Mouse (Mus musculus) limb, embryonic 15.5 days (tissue): ENCODE data around the gene 4930512M02Rik. TPM values are rescaled to one million over a fixed set of nuclear protein-coding genes. Genes with fewer than 3 reads are reported as not detected.
"Not testable (repeated sequence)": the region's sequence is repeated elsewhere in the genome, so short reads cannot be mapped to it uniquely, and the experiment has no call there.

Experiments
- ATAC-seq: fragments of 200-750 bp; cut with Nextera tagmentation; 2 replicates; pipeline ENCODE4 v1.8.0; 2017; ENCODE audit warnings: low read depth, moderate TSS enrichment; ENCODE audit not compliant: insufficient number of reproducible peaks, low FRiP score, low TSS enrichment
- H3K27ac ChIP-seq: fragments of 300-500 bp; sonication (generic); 2 replicates; pipeline ENCODE4 v1.5.1; 2015; ENCODE audit warnings: moderate library complexity, mild to moderate bottlenecking, inconsistent platforms
- H3K27me3 ChIP-seq: fragments of 300-500 bp; sonication (generic); 2 replicates; pipeline ENCODE4 v1.6.1; 2015; ENCODE audit warnings: inconsistent platforms
- H3K36me3 ChIP-seq: fragments of 300-500 bp; sonication (generic); 2 replicates; pipeline ENCODE4 v1.6.1; 2015; ENCODE audit warnings: inconsistent platforms
- H3K4me1 ChIP-seq: fragments of 300-500 bp; sonication (generic); 2 replicates; pipeline ENCODE4 v1.6.1; 2015; ENCODE audit warnings: inconsistent platforms
- H3K4me2 ChIP-seq: fragments of 300-500 bp; sonication (generic); 2 replicates; pipeline ENCODE4 v1.6.1; 2015; ENCODE audit warnings: mild to moderate bottlenecking, inconsistent platforms
- H3K4me3 ChIP-seq: fragments of 300-500 bp; sonication (generic); 2 replicates; pipeline ENCODE4 v1.5.1; 2015; ENCODE audit warnings: mild to moderate bottlenecking, inconsistent platforms
- H3K9ac ChIP-seq: fragments of 300-500 bp; sonication (generic); 2 replicates; pipeline ENCODE4 v1.6.1; 2015; ENCODE audit warnings: inconsistent platforms
- H3K9me3 ChIP-seq: fragments of 300-500 bp; sonication (generic); 2 replicates; pipeline ENCODE4 v1.6.1; 2016; ENCODE audit warnings: inconsistent platforms
- WGBS: fragments of 180-500 bp; shearing (Covaris S2); methylation state at CpG from one replicate; pipeline ENCODE4 v1.1.7; 2015; 5-methylcytosine and 5-hydroxymethylcytosine counted together
- polyA plus RNA-seq: library from polyadenylated mRNA; unstranded; fragments of >200 nt; fragmentation: Nextera tagmentation; extraction: Ambion mirVana; gene quantifications from 2 replicates; pipeline ENCODE4 v1.2.1, GENCODE M21; 2015

4930512M02Rik gene
- polyA plus RNA-seq, result not detected in 2 replicates

- H3K9me3 ChIP-seq, H3K4me2 ChIP-seq, H3K4me1 ChIP-seq, ATAC-seq, H3K27me3 ChIP-seq, H3K4me3 ChIP-seq, H3K36me3 ChIP-seq, H3K9ac ChIP-seq, H3K27ac ChIP-seq: not testable (repeated sequence)
- WGBS, result 83% methylated on average over 3 of the region's 4 CpGs
These were observed at the start of gene 4930512M02Rik for GRCm38 (mm10) chr11:11627735-11628134. TSS of gene 4930512M02Rik (minus strand) at chr11:11627835.

- Histone ChIP-seq H3K36me3 (no peaks in the 10 kb centered on the region), H3K4me2 (no peak overlapping the region), H3K9ac (no peak overlapping the region), H3K27me3 (peaks cover 7% of the 10 kb centered on the region; the same call in 1 of the 2 replicates), H3K4me1 (no peaks in the 10 kb centered on the region), H3K27ac (no peak overlapping the region), H3K4me3 (no peak overlapping the region), H3K9me3 (no peaks in the 10 kb centered on the region)
- WGBS, result 82% methylated on average over 7 of the region's 7 CpGs
- no peak for ATAC-seq
These were observed 49.5 kb upstream of the 4930512M02Rik start for GRCm38 (mm10) chr11:11677165-11677564.

DNA sequence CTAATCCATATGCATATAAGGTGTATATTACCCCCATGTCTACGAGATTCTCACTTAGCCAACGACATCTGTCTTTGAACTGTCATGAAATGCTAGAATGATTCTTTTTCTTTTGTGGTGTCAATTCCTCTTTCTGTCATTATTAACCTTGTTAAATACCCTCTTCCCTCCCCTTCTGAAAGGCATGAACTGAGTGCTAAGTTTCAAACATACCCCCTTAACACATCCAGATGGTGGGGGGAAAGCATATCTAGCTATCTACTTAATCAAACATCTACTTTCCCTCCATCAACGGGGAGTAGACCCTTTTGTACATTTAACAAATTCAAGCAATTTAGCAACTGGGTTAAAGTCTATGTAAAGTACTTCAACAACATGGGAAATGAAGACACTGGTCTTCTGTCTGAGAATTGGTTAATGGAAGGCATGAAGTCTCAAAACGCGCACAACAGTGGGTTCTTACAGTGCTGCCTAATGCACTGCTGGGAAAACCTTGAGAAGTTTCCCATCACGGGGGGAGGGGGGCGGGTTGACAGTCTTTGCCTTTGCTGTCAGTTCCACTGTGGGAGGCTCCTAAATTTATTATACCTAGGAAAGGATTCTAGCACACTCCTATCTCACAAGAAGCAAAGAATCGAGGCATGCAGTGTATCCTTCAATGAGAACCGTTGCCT lies 48.6 kb upstream of the 4930512M02Rik start:
- 83% methylated on average over 9 of the region's 9 CpGs for WGBS
- H3K4me3 ChIP-seq, result no peak overlapping the region
- no peak overlapping the region for H3K27ac ChIP-seq
- H3K27me3 ChIP-seq, result no peaks in the 10 kb centered on the region
- no peak overlapping the region for H3K4me2 ChIP-seq
- H3K36me3 ChIP-seq, result no peaks in the 10 kb centered on the region
- no peak for ATAC-seq
- H3K9ac ChIP-seq, result no peak overlapping the region
- no peaks in the 10 kb centered on the region for H3K4me1 ChIP-seq
- H3K9me3 ChIP-seq, result no peaks in the 10 kb centered on the region

DNA sequence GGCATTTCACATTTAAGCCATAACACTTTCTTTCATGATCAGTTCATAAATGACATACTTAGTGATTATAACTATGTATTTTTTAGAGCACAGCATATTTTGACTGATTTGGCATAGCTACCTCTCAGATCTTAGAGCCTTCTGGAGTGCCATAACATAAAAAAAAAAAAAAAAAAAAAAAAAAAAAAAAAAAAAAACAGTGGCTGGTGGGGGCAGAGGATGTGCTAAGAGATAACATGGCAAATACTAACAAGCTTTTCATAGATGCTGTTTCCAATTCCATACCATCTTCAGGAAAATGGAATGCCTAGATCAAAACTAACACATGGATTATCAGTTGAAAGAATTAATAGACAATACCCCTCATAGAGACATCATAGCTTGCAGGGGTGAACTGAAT lies 47.4 kb upstream of the 4930512M02Rik start:
- Histone ChIP-seq H3K27me3 (no peaks in the 10 kb centered on the region), H3K9ac (no peak overlapping the region), H3K36me3 (no peaks in the 10 kb centered on the region), H3K4me3 (no peak overlapping the region), H3K27ac (no peak overlapping the region), H3K4me2 (no peak overlapping the region), H3K9me3 (no peaks in the 10 kb centered on the region), H3K4me1 (no peaks in the 10 kb centered on the region)
- ATAC-seq, result no peak

DNA sequence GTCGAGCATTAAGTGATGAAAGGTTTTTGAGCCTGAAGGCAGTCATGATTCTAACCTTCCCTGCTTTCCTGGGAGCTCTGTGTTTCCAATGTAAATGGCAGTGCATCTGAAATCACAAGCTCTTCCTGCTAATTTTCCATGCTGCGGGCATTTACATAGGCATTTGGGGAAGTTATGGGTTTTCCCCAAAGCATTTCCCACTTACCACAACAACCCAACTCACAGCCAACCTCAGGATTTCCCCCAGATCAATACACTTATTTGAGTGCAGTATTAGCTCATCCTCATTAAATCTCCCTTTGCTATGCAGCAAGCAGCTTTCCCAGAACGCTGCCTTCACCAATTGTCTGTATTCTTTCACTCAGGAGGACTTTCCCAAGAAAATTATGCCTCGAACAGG lies 45.3 kb upstream of the 4930512M02Rik start:
- H3K4me3 ChIP-seq, result no peak overlapping the region
- 68% methylated on average over 4 of the region's 4 CpGs for WGBS
- no peak overlapping the region for H3K4me2 ChIP-seq
- no peaks in the 10 kb centered on the region for H3K36me3 ChIP-seq
- no peak for ATAC-seq
- no peaks in the 10 kb centered on the region for H3K27me3 ChIP-seq
- H3K4me1 ChIP-seq, result no peaks in the 10 kb centered on the region
- no peaks in the 10 kb centered on the region for H3K9me3 ChIP-seq
- H3K9ac ChIP-seq, result no peak overlapping the region
- H3K27ac ChIP-seq, result no peak overlapping the region

DNA sequence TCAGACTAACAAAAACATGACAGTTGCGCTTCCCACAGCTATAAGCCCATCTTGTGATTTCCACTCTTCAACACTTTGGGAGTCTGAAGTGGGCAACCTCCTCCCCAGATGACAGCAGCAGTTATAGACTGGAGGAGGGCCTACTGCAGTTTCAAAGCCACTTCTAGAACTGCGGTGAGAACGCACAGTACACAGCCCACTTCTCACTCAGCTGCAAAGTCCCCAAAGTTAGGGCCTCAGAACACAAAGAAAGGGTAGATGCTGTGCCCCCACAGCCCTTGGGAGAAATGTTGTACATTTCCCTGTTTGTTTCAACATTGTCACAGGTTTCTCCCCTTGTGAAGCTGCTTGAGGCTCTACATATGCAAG lies 40.3 kb upstream of the 4930512M02Rik start:
- H3K27ac ChIP-seq, result no peak overlapping the region
- H3K27me3 ChIP-seq, result no peaks in the 10 kb centered on the region
- WGBS, result 95% methylated on average over 3 of the region's 3 CpGs
- H3K4me3 ChIP-seq, result no peak overlapping the region
- H3K9me3 ChIP-seq, result no peaks in the 10 kb centered on the region
- H3K9ac ChIP-seq, result no peak overlapping the region
- no peaks in the 10 kb centered on the region for H3K36me3 ChIP-seq
- no peak overlapping the region for H3K4me2 ChIP-seq
- H3K4me1 ChIP-seq, result no peaks in the 10 kb centered on the region
- no peak for ATAC-seq

DNA sequence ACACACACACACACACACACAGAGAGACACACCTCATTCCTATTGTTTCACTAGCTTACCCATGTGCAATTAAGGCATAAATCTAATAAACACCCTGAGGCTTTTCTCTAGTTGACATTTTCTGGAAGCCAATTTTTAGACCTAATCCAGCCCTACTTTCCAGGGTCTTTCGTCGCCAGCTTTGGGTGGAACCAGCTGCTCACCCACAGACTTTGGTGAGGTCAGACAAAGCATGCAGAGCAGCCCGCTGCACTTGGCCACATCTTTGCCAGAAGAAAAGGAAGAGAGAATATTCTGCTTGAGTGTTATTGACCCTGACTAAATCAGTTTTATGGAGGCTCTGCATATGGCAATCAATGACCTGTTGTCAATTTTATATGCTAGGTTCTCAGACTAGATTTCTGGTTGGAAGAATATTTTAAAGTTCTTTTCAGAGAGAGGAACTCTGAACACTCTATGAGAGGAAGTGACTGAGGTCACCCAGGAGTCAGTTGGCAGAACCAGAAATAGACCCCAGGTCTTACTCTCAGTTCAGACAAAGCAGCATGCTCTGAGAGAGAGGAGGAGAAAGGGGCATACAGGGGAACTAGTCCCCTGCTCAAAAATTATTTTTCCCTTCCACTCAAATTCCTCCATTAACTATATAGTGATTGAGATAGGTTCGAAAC lies 39.8 kb upstream of the 4930512M02Rik start:
- H3K36me3 ChIP-seq, result no peaks in the 10 kb centered on the region
- 79% methylated on average over 4 of the region's 4 CpGs for WGBS
- no peak overlapping the region for H3K4me2 ChIP-seq
- no peak for ATAC-seq
- no peak overlapping the region for H3K9ac ChIP-seq
- no peaks in the 10 kb centered on the region for H3K4me1 ChIP-seq
- H3K27me3 ChIP-seq, result no peaks in the 10 kb centered on the region
- H3K27ac ChIP-seq, result no peak overlapping the region
- no peaks in the 10 kb centered on the region for H3K9me3 ChIP-seq
- H3K4me3 ChIP-seq, result no peak overlapping the region

DNA sequence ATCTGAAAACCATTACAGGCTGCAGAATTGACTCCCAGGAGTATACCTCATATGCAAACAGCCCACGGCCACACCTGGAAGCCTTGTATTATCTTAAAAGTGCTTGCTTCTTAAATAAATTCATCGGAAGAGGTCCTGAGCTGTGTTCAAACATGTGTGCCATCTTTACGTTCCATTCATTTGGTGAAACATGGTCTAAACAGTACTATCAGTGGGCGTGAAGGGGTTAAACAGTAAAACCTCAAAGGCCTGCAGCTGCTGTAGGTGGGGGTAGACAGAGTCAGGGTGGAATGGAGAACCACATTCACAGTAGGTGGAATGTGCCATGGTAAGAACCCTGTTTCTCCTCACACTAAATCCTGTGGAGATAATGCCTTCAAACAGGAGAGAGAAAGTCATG lies 33.0 kb upstream of the 4930512M02Rik start:
- H3K9ac ChIP-seq, result no peak overlapping the region
- 63% methylated on average over 4 of the region's 4 CpGs for whole genome bisulfite sequencing
- ATAC-seq, result no peak
- H3K4me1 ChIP-seq, result no peaks in the 10 kb centered on the region
- H3K4me2 ChIP-seq, result no peak overlapping the region
- H3K27me3 ChIP-seq, result no peaks in the 10 kb centered on the region
- no peaks in the 10 kb centered on the region for H3K36me3 ChIP-seq
- H3K27ac ChIP-seq, result no peak overlapping the region
- H3K9me3 ChIP-seq, result no peaks in the 10 kb centered on the region
- H3K4me3 ChIP-seq, result no peak overlapping the region

DNA sequence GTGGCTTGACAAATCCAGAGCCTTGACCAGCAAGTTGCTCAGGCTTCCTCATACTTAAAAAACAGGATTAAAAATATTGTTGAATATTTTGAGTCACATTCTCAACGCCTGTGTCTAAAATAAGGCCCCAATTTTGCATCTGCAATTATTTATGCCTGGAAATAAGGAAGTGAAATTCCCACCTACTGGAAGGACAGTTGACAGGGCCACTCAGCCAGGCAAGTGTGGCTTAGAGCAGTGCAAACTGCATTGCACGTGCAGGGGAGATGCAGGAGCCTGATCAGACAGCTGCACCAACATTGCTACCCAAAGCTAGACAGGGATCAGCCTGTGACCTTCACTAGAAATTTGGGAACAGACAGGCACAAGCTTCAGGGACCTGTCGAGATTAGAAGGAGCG lies 31.2 kb upstream of the 4930512M02Rik start:
- Histone ChIP-seq H3K9ac (no peak overlapping the region), H3K9me3 (no peaks in the 10 kb centered on the region)
- 69% methylated on average over 4 of the region's 4 CpGs for WGBS

DNA sequence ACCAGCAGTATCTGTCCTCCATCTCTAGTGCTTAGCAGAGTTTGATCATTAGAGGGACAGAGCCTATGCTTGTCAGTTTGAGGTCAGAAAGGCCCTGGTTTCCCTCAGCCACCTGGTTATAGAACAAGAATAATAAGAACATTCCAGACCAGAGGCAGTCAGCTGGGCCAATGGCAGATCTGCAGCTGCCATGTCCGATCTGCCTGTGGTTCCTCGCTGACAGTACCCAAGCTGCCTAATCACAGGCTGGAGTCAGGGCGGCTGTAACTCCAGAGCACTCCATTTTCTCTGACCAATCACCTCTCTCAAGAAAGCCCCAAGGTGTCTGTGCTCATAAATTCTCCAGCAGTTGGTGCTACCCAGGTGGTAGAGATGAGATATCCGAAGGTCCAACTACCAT lies 30.0 kb upstream of the 4930512M02Rik start:
- H3K9me3 ChIP-seq, result no peaks in the 10 kb centered on the region
- 76% methylated on average over 4 of the region's 4 CpGs for WGBS
- H3K27me3 ChIP-seq, result no peaks in the 10 kb centered on the region
- H3K4me2 ChIP-seq, result no peak overlapping the region
- H3K36me3 ChIP-seq, result no peaks in the 10 kb centered on the region
- no peaks in the 10 kb centered on the region for H3K4me1 ChIP-seq
- H3K27ac ChIP-seq, result no peak overlapping the region
- H3K9ac ChIP-seq, result no peak overlapping the region
- no peak for ATAC-seq
- H3K4me3 ChIP-seq, result no peak overlapping the region

More for the DNA sequence above, 31.2 kb upstream of the 4930512M02Rik start:
- H3K4me1 ChIP-seq, result no peaks in the 10 kb centered on the region
- no peak for ATAC-seq
- H3K4me2 ChIP-seq, result no peak overlapping the region
- no peaks in the 10 kb centered on the region for H3K27me3 ChIP-seq
- H3K4me3 ChIP-seq, result no peak overlapping the region
- H3K36me3 ChIP-seq, result no peaks in the 10 kb centered on the region
- no peak overlapping the region for H3K27ac ChIP-seq

GRCm38 (mm10) chr11:11656995-11657530 lies 29.4 kb upstream of the 4930512M02Rik start:
- Histone ChIP-seq H3K27me3 (no peaks in the 10 kb centered on the region), H3K9me3 (no peaks in the 10 kb centered on the region), H3K36me3 (no peaks in the 10 kb centered on the region), H3K4me3 (no peak overlapping the region), H3K9ac (no peak overlapping the region), H3K27ac (no peak overlapping the region), H3K4me2 (no peak overlapping the region), H3K4me1 (no peaks in the 10 kb centered on the region)
- no peak for ATAC-seq
- WGBS, result 45% methylated on average over 5 of the region's 5 CpGs

DNA sequence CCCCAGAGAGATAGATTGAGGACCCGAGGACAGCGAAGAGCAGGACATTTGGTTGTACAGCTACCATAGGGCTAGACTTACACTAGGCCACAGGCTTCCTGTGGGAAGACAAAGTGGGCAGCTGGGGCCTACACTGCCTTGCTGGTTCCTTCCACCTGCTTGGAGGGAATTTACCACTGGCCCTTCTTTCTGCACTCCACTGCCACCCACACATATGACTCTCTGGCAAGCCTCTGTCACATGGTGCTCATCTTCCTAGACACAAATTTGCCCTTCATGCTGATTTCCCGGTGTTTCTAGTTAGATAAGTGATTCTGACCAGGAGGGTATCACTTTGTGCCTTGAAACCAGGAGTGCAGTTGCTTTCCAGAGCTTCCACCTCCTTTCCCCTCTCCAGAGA lies 28.8 kb upstream of the 4930512M02Rik start:
- Histone ChIP-seq H3K27ac (no peak overlapping the region), H3K4me1 (no peaks in the 10 kb centered on the region), H3K4me2 (no peak overlapping the region), H3K9me3 (no peaks in the 10 kb centered on the region), H3K4me3 (no peak overlapping the region), H3K27me3 (no peaks in the 10 kb centered on the region), H3K36me3 (no peaks in the 10 kb centered on the region), H3K9ac (no peak overlapping the region)
- WGBS, result 85% methylated on average over 3 of the region's 3 CpGs
- ATAC-seq, result no peak
